In the genomic region with DNA sequence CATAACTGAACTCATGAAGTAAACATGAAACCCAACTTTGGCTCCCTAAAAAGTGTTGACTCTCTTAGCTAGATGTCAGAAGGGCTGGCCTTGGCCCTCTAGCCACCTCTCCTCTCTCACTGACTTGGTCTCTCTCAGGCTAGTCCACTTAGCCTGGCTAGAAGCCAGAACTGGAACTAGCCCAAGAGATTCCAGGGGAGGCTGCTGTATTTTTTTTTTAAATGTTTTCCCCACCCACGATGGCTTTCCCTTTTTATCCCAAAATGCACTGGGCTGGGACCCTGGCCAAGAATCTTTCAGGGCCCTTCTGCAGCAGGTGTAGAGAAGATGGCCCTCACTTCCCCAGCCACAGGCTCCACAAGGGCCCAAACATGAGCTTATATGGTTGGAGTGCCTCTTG, we compare ENCODE assay signal across 10 mouse cellular contexts. TPM values are rescaled to one million over a fixed set of nuclear protein-coding genes. Genes with fewer than 3 reads are reported as not detected.
DNase-seq lines count a peak whose midpoint lies in the region; ATAC-seq and TF ChIP-seq lines count a peak whose summit lies in the region.
"Had no signal": no experiment of that assay in that cellular context is flagged by ENCODE, and none has a peak within 500 bp of the region (broad histone marks: within the 10 kb centered on the region; RNA-seq: fewer than 3 reads in every experiment).

No protein-coding gene starts in this region.

- H3K9ac ChIP-seq in liver, adult 2 months (ENCODE audit: low read depth, low read length): no peak overlapping the region
- no peak overlapping the region for H3K9ac ChIP-seq in hindbrain, embryonic 16.5 days (ENCODE audit: low read depth, low read length)
- H3K9ac ChIP-seq in hindbrain, embryonic 13.5 days: no peak overlapping the region
- H3K9ac ChIP-seq: liver, embryonic 14.5 days had no signal

- TF ChIP-seq CTCF in liver, adult 2 months (IDR thresholded peaks at IDR 0.05; ENCODE audit: low read depth, low read length): no peak

- no peak overlapping the region for H3K27ac ChIP-seq in liver, adult 2 months (replicated peaks; ENCODE audit: insufficient read depth, low read depth, low read length)
- H3K27ac ChIP-seq in hindbrain, embryonic 16.5 days (ENCODE audit: low read depth, low read length): no peak overlapping the region
- H3K27ac ChIP-seq in hindbrain, embryonic 13.5 days: no peak overlapping the region
- H3K27ac ChIP-seq: liver, embryonic 14.5 days had no signal

- ATAC-seq in hindbrain, embryonic 16.5 days: no peak
- ATAC-seq in hindbrain, embryonic 13.5 days (ENCODE audit: low FRiP score): no peak

- no peaks in the 10 kb centered on the region for H3K36me3 ChIP-seq in liver, adult 2 months (ENCODE audit: control insufficient read depth, insufficient read depth, low read length)
- H3K36me3 ChIP-seq in hindbrain, embryonic 16.5 days (ENCODE audit: control insufficient read depth, insufficient read depth, low read length): no peaks in the 10 kb centered on the region
- H3K36me3 ChIP-seq in hindbrain, embryonic 13.5 days: no peaks in the 10 kb centered on the region

- no peak for TF ChIP-seq POLR2A in liver, adult 2 months (IDR thresholded peaks at IDR 0.05; ENCODE audit: extremely low read depth, insufficient read depth, low read length)

- H3K4me3 ChIP-seq in liver, adult 2 months (ENCODE audit: insufficient read depth, low read depth, low read length): no peak overlapping the region
- H3K4me3 ChIP-seq in hindbrain, embryonic 16.5 days (ENCODE audit: low read length): no peak overlapping the region
- H3K4me3 ChIP-seq in hindbrain, embryonic 13.5 days: no peak overlapping the region

- DNase-seq in liver, adult 2 months (ENCODE audit: extremely low read depth, low read depth, low spot score): peak; percentile 28
- DNase-seq in liver: no peak
- peak; percentile 68 to 88 for DNase-seq in gastrocnemius, postnatal 4 days (ENCODE audit: low spot score in 2 of 2)
- DNase-seq in kidney, postnatal 4 days: peak; percentile 64 to 70
- DNase-seq in testis, postnatal 10 days (ENCODE audit: low spot score): peak; percentile 76
- no peak for DNase-seq in thymus, postnatal 36 days

- peaks cover 10% of the 10 kb centered on the region for H3K27me3 ChIP-seq in liver, adult 2 months (ENCODE audit: control insufficient read depth, insufficient read depth, low read length)
- H3K27me3 ChIP-seq in hindbrain, embryonic 16.5 days (replicated peaks; ENCODE audit: control insufficient read depth, insufficient read depth, low read length): peaks cover 23% of the 10 kb centered on the region
- H3K27me3 ChIP-seq in hindbrain, embryonic 13.5 days: peaks cover 65% of the 10 kb centered on the region

- H3K9me3 ChIP-seq in hindbrain, embryonic 16.5 days (ENCODE audit: control insufficient read depth, low read length): no peaks in the 10 kb centered on the region
- H3K9me3 ChIP-seq in hindbrain, embryonic 13.5 days: no peaks in the 10 kb centered on the region

- H3K4me2 ChIP-seq in hindbrain, embryonic 16.5 days (ENCODE audit: low read length): no peak overlapping the region
- no peak overlapping the region for H3K4me2 ChIP-seq in hindbrain, embryonic 13.5 days

- 0% methylated on average over 1 of the region's 1 CpGs for WGBS in liver, adult 2 months
- WGBS in hindbrain, embryonic 16.5 days: 39% methylated on average over 1 of the region's 1 CpGs
- 43% methylated on average over 1 of the region's 1 CpGs for WGBS in hindbrain, embryonic 13.5 days

- H3K4me1 ChIP-seq in liver, adult 2 months (ENCODE audit: control insufficient read depth, insufficient read depth, low read length): no peaks in the 10 kb centered on the region
- H3K4me1 ChIP-seq in hindbrain, embryonic 16.5 days (ENCODE audit: control insufficient read depth, insufficient read depth, low read depth, low read length): peaks cover 10% of the 10 kb centered on the region
- peaks cover 37% of the 10 kb centered on the region for H3K4me1 ChIP-seq in hindbrain, embryonic 13.5 days (replicated peaks)

- no peaks in the 10 kb centered on the region for H3K79me2 ChIP-seq in liver, adult 2 months (ENCODE audit: control insufficient read depth, insufficient read depth, low read length)

RNA-seq across cellular contexts. Expression of a gene that starts 4.2 kb away (rescaled TPM):
- total RNA-seq in liver, adult 2 months (2014; rRNA removed): 0.28 and 0.67 TPM in 2 replicates
- polyA plus RNA-seq in liver, adult 2 months (2012; rRNA removed): 1.1 and 1.7 TPM in 2 replicates
- total RNA-seq in gastrocnemius, postnatal 4 days (2021): 10 to 100 TPM; 13.2 to 15.2 TPM
- 1.6 and 2.3 TPM in 2 replicates for polyA plus RNA-seq in hindbrain, embryonic 16.5 days (2015; fragmentation: Nextera tagmentation; extraction: Ambion mirVana)
- polyA plus RNA-seq in hindbrain, embryonic 13.5 days (2015; fragmentation: Nextera tagmentation; extraction: Ambion mirVana): 0.70 and 0.91 TPM in 2 replicates
- total RNA-seq: common myeloid progenitor, adult 5-6 weeks had no signal

RNA-seq across cellular contexts. Expression of a gene that starts 16.5 kb away (rescaled TPM):
- not detected in 2 replicates for total RNA-seq in liver, adult 2 months (2014; rRNA removed)
- polyA plus RNA-seq in liver, adult 2 months (2012; rRNA removed): 0.07 and 0.17 TPM in 2 replicates
- 1 to 10 TPM; 5.5 to 6.5 TPM for total RNA-seq in gastrocnemius, postnatal 4 days (2021)
- polyA plus RNA-seq in hindbrain, embryonic 16.5 days (2015; fragmentation: Nextera tagmentation; extraction: Ambion mirVana): 48.4 and 53.5 TPM in 2 replicates
- 26.7 and 28.7 TPM in 2 replicates for polyA plus RNA-seq in hindbrain, embryonic 13.5 days (2015; fragmentation: Nextera tagmentation; extraction: Ambion mirVana)
- total RNA-seq: common myeloid progenitor, adult 5-6 weeks had no signal

RNA-seq across cellular contexts. Expression of a gene that starts 27.2 kb away (rescaled TPM):
- total RNA-seq in liver, adult 2 months (2014; rRNA removed): 4.5 and 5.6 TPM in 2 replicates
- 3.2 and 9.9 TPM in 2 replicates for polyA plus RNA-seq in liver, adult 2 months (2012; rRNA removed)
- total RNA-seq in gastrocnemius, postnatal 4 days (2021): 1 to 10 TPM; 2.5 to 2.9 TPM
- polyA plus RNA-seq in hindbrain, embryonic 16.5 days (2015; fragmentation: Nextera tagmentation; extraction: Ambion mirVana): 0.15 and 0.24 TPM in 2 replicates
- polyA plus RNA-seq in hindbrain, embryonic 13.5 days (2015; fragmentation: Nextera tagmentation; extraction: Ambion mirVana): 0.18 and 0.23 TPM in 2 replicates

Comparison
In these comparisons a context has a peak if more than half of its experiments do, and no peak if none do; other contexts are left out.
1. DNase-seq: peak in liver, adult 2 months (single experiment), gastrocnemius, postnatal 4 days (2 of 2), kidney, postnatal 4 days (2 of 2) and testis, postnatal 10 days (single experiment); none in liver (single experiment) and thymus, postnatal 36 days (0 of 2).
2. RNA of a gene that starts 16.5 kb away (polyA plus RNA-seq): 48.4 to 53.5 TPM in hindbrain, embryonic 16.5 days and 26.7 to 28.7 TPM in hindbrain, embryonic 13.5 days; 0.07 to 0.17 TPM in liver, adult 2 months; every median in the first group is over 10 times any median in the second.